Mouse (Mus musculus): ENCODE data around the gene Itgav. TPM values are rescaled to one million over a fixed set of nuclear protein-coding genes. Genes with fewer than 3 reads are reported as not detected.

Gene Itgav
- polyA plus RNA-seq, 1 experiment from 2014 or later: 18.8 TPM

- Histone ChIP-seq H3K4me1 (replicated peaks; ENCODE audit: control insufficient read depth, insufficient read depth, low read length) (no peaks in the 10 kb centered on the region), H3K9ac (replicated peaks; ENCODE audit: low read depth, low read length) (no peak overlapping the region), H3K4me3 (replicated peaks; ENCODE audit: low read length) (no peak overlapping the region), H3K9me3 (ENCODE audit: control insufficient read depth, low read length) (0 out of 2 replicates have a peak, but pooled peaks cover 1% of the 10 kb centered on the region), H3K27ac (ENCODE audit: low read length) (no peak overlapping the region), H3K4me2 (ENCODE audit: low read length) (no peak overlapping the region), H3K27me3 (replicated peaks; ENCODE audit: control insufficient read depth, insufficient read depth, low read length) (no peaks in the 10 kb centered on the region), H3K36me3 (ENCODE audit: control insufficient read depth, insufficient read depth) (no peaks in the 10 kb centered on the region)
- 90% methylated on average over 9 of the region's 9 CpGs for WGBS
- ATAC-seq: no peak
These were observed 40.3 kb upstream of the Itgav start for GRCm38 (mm10) chr2:83683731-83684519.

GRCm38 (mm10) chr2:83684691-83685090 is 39.5 kb upstream of the Itgav start:
- WGBS: 90% methylated on average over 8 of the region's 8 CpGs
- no peaks in the 10 kb centered on the region for H3K36me3 ChIP-seq (ENCODE audit: control insufficient read depth, insufficient read depth)
- no peak for ATAC-seq
- H3K4me3 ChIP-seq (replicated peaks; ENCODE audit: low read length): no peak overlapping the region
- H3K9me3 ChIP-seq (ENCODE audit: control insufficient read depth, low read length): 0 out of 2 replicates have a peak, but pooled peaks cover 3% of the 10 kb centered on the region
- no peak overlapping the region for H3K4me2 ChIP-seq (ENCODE audit: low read length)
- no peaks in the 10 kb centered on the region for H3K27me3 ChIP-seq (replicated peaks; ENCODE audit: control insufficient read depth, insufficient read depth, low read length)
- H3K27ac ChIP-seq (ENCODE audit: low read length): no peak overlapping the region
- H3K4me1 ChIP-seq (replicated peaks; ENCODE audit: control insufficient read depth, insufficient read depth, low read length): no peaks in the 10 kb centered on the region
- H3K9ac ChIP-seq (replicated peaks; ENCODE audit: low read depth, low read length): no peak overlapping the region

GRCm38 (mm10) chr2:83690372-83690771 is 33.8 kb upstream of the Itgav start:
- H3K9me3 ChIP-seq (ENCODE audit: control insufficient read depth, low read length): 0 out of 2 replicates have a peak, but pooled peaks cover 3% of the 10 kb centered on the region
- H3K27me3 ChIP-seq (replicated peaks; ENCODE audit: control insufficient read depth, insufficient read depth, low read length): no peaks in the 10 kb centered on the region
- no peaks in the 10 kb centered on the region for H3K36me3 ChIP-seq (ENCODE audit: control insufficient read depth, insufficient read depth)
- ATAC-seq: no peak
- H3K4me2 ChIP-seq (ENCODE audit: low read length): no peak overlapping the region
- no peak overlapping the region for H3K9ac ChIP-seq (replicated peaks; ENCODE audit: low read depth, low read length)
- H3K4me3 ChIP-seq (replicated peaks; ENCODE audit: low read length): no peak overlapping the region
- no peaks in the 10 kb centered on the region; the same call in 1 of the 2 replicates for H3K4me1 ChIP-seq (replicated peaks; ENCODE audit: control insufficient read depth, insufficient read depth, low read length)
- 70% methylated on average over 2 of the region's 2 CpGs for WGBS
- no peak overlapping the region for H3K27ac ChIP-seq (ENCODE audit: low read length)

- Histone ChIP-seq H3K4me1 (replicated peaks; ENCODE audit: control insufficient read depth, insufficient read depth, low read length) (no peaks in the 10 kb centered on the region; the same call in 1 of the 2 replicates), H3K36me3 (ENCODE audit: control insufficient read depth, insufficient read depth) (no peaks in the 10 kb centered on the region)
- no peak for ATAC-seq
These were observed 31.3 kb upstream of the Itgav start for GRCm38 (mm10) chr2:83692651-83693545.

GRCm38 (mm10) chr2:83694061-83694460 is 30.1 kb upstream of the Itgav start:
- no peaks in the 10 kb centered on the region for H3K27me3 ChIP-seq (replicated peaks; ENCODE audit: control insufficient read depth, insufficient read depth, low read length)
- no peaks in the 10 kb centered on the region for H3K36me3 ChIP-seq (ENCODE audit: control insufficient read depth, insufficient read depth)
- H3K9me3 ChIP-seq (ENCODE audit: control insufficient read depth, low read length): 0 out of 2 replicates have a peak, but pooled peaks cover under 1% of the 10 kb centered on the region
- no peak overlapping the region for H3K4me3 ChIP-seq (replicated peaks; ENCODE audit: low read length)
- ATAC-seq: no peak
- H3K4me2 ChIP-seq (ENCODE audit: low read length): no peak overlapping the region
- H3K4me1 ChIP-seq (replicated peaks; ENCODE audit: control insufficient read depth, insufficient read depth, low read length): no peaks in the 10 kb centered on the region; the same call in 1 of the 2 replicates
- H3K9ac ChIP-seq (replicated peaks; ENCODE audit: low read depth, low read length): no peak overlapping the region
- 86% methylated on average over 7 of the region's 7 CpGs for WGBS
- no peak overlapping the region for H3K27ac ChIP-seq (ENCODE audit: low read length)

More at GRCm38 (mm10) chr2:83692651-83693545, 31.3 kb upstream of the Itgav start:
- H3K27ac ChIP-seq (ENCODE audit: low read length): no peak overlapping the region
- 0 out of 2 replicates have a peak, but pooled peaks cover 3% of the 10 kb centered on the region for H3K9me3 ChIP-seq (ENCODE audit: control insufficient read depth, low read length)
- 12% methylated on average over 10 of the region's 10 CpGs for WGBS
- no peak overlapping the region for H3K4me3 ChIP-seq (replicated peaks; ENCODE audit: low read length)
- no peak overlapping the region for H3K4me2 ChIP-seq (ENCODE audit: low read length)
- no peak overlapping the region for H3K9ac ChIP-seq (replicated peaks; ENCODE audit: low read depth, low read length)
- H3K27me3 ChIP-seq (replicated peaks; ENCODE audit: control insufficient read depth, insufficient read depth, low read length): no peaks in the 10 kb centered on the region

GRCm38 (mm10) chr2:83695345-83696247 is 28.6 kb upstream of the Itgav start:
- ATAC-seq: no peak
- no peak overlapping the region for H3K9ac ChIP-seq (replicated peaks; ENCODE audit: low read depth, low read length)
- no peak overlapping the region for H3K4me3 ChIP-seq (replicated peaks; ENCODE audit: low read length)
- no peaks in the 10 kb centered on the region for H3K36me3 ChIP-seq (ENCODE audit: control insufficient read depth, insufficient read depth)
- no peaks in the 10 kb centered on the region for H3K27me3 ChIP-seq (replicated peaks; ENCODE audit: control insufficient read depth, insufficient read depth, low read length)
- no peaks in the 10 kb centered on the region; the same call in 1 of the 2 replicates for H3K4me1 ChIP-seq (replicated peaks; ENCODE audit: control insufficient read depth, insufficient read depth, low read length)
- H3K9me3 ChIP-seq (ENCODE audit: control insufficient read depth, low read length): no peaks in the 10 kb centered on the region
- H3K4me2 ChIP-seq (ENCODE audit: low read length): no peak overlapping the region
- 83% methylated on average over 11 of the region's 11 CpGs for WGBS
- no peak overlapping the region for H3K27ac ChIP-seq (ENCODE audit: low read length)

- H3K4me1 ChIP-seq (replicated peaks; ENCODE audit: control insufficient read depth, insufficient read depth, low read length): no peaks in the 10 kb centered on the region
- H3K4me3 ChIP-seq (replicated peaks; ENCODE audit: low read length): no peak overlapping the region
- H3K9ac ChIP-seq (replicated peaks; ENCODE audit: low read depth, low read length): no peak overlapping the region
- WGBS: 81% methylated on average over 1 of the region's 1 CpGs
- no peak overlapping the region for H3K27ac ChIP-seq (ENCODE audit: low read length)
- no peak overlapping the region for H3K4me2 ChIP-seq (ENCODE audit: low read length)
- no peaks in the 10 kb centered on the region for H3K27me3 ChIP-seq (replicated peaks; ENCODE audit: control insufficient read depth, insufficient read depth, low read length)
- H3K36me3 ChIP-seq (ENCODE audit: control insufficient read depth, insufficient read depth): no peaks in the 10 kb centered on the region
- H3K9me3 ChIP-seq (ENCODE audit: control insufficient read depth, low read length): no peaks in the 10 kb centered on the region
- no peak for ATAC-seq
These were observed 25.7 kb upstream of the Itgav start for GRCm38 (mm10) chr2:83698484-83698883.

- 59% methylated on average over 1 of the region's 1 CpGs for WGBS
These were observed 24.9 kb upstream of the Itgav start for GRCm38 (mm10) chr2:83699324-83699723.

More at GRCm38 (mm10) chr2:83699324-83699723, 24.9 kb upstream of the Itgav start:
- ATAC-seq: no peak
- no peaks in the 10 kb centered on the region for H3K4me1 ChIP-seq (replicated peaks; ENCODE audit: control insufficient read depth, insufficient read depth, low read length)
- no peak overlapping the region for H3K4me2 ChIP-seq (ENCODE audit: low read length)
- H3K27ac ChIP-seq (ENCODE audit: low read length): no peak overlapping the region
- H3K27me3 ChIP-seq (replicated peaks; ENCODE audit: control insufficient read depth, insufficient read depth, low read length): no peaks in the 10 kb centered on the region
- H3K9ac ChIP-seq (replicated peaks; ENCODE audit: low read depth, low read length): no peak overlapping the region
- no peak overlapping the region for H3K4me3 ChIP-seq (replicated peaks; ENCODE audit: low read length)
- no peaks in the 10 kb centered on the region for H3K36me3 ChIP-seq (ENCODE audit: control insufficient read depth, insufficient read depth)
- H3K9me3 ChIP-seq (ENCODE audit: control insufficient read depth, low read length): no peaks in the 10 kb centered on the region

Measured in forebrain, embryonic 16.5 days (tissue).